Mouse (Mus musculus) brain, embryonic 14.5 days (tissue): ENCODE results near the gene Fam129a.

Experiments
- CTCF ChIP-seq: fragments of 200-500 bp; IDR thresholded peaks from 2 replicates; pipeline ENCODE4 v1.5.1; 2012; ENCODE audit warnings: inconsistent platforms, mild to moderate bottlenecking, moderate library complexity, borderline replicate concordance; ENCODE audit not compliant: insufficient read depth, insufficient read length; ENCODE audit errors: extremely low read depth
- POLR2A ChIP-seq: fragments of 200-500 bp; IDR thresholded peaks from 2 replicates; pipeline ENCODE4 v1.6.1; 2012; ENCODE audit warnings: mild to moderate bottlenecking, inconsistent platforms, borderline replicate concordance; ENCODE audit not compliant: poor library complexity, insufficient read depth, insufficient read length, severe bottlenecking; ENCODE audit errors: extremely low read depth

- no peak for TF ChIP-seq POLR2A
- no peak for TF ChIP-seq CTCF
These were observed 166.2 kb downstream of the Fam129a start for GRCm38 (mm10) chr1:151737146-151737545.
